Mouse (Mus musculus) layer of hippocampus, postnatal 10 days (tissue): Measurements from ENCODE around the gene Bmp7. TPM values are rescaled to one million over a fixed set of nuclear protein-coding genes. Genes with fewer than 3 reads are reported as not detected.

Experiments
- DNase-seq, 2 experiments: peaks; one replicate each; pipeline ENCODE4 v3.0.0; 2021; ENCODE audit warnings: low spot score in 2 of 2
- total RNA-seq, 2 experiments: library from RNA; stranded (reverse); gene quantifications; 2 replicates each; pipeline ENCODE4 v1.2.3; 2021

Gene Bmp7
- total RNA-seq, 2 experiments from 2014 or later = 8.1 to 11.5 TPM

DNA sequence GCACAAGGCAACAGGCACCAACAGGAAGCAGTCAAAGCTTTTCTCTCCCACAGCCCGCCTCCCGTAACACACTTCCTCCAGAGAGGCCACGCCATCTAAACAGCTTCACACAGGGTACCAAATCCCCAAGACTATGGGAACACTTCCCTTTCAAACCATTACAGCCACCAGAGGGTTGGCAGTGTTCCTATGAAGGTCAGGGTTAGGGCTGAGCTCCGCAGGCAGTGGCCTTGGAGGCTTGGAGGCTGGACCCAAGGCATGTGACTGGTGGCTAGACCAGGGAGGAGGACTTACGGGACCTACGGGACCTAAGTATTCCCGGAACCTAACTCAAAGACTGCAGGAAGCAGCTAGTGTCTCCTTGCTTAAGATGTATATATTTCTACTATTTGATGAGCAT, 80.0 kb downstream of the Bmp7 start:
- DNase-seq = no peak

DNA sequence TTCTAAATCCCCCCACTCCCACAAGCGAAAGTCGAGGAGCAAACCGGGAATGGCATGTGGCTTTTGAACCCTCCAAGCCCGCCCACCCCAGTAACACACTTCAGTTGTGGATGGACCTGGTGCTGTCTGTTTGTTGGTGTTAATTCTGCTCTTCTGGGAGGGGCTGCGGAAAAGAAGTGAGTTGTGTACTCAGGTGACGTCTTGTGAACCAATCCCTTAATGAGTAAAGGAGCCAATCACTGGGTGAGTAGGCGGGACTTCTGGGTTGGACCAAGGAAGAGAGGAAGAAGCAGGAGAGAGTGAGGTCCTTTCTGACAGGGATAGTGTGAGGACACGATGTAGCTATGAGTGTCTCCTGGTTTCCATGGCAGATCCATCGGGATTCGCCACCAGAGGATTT, 83.1 kb downstream of the Bmp7 start:
- no peak for DNase-seq

DNA sequence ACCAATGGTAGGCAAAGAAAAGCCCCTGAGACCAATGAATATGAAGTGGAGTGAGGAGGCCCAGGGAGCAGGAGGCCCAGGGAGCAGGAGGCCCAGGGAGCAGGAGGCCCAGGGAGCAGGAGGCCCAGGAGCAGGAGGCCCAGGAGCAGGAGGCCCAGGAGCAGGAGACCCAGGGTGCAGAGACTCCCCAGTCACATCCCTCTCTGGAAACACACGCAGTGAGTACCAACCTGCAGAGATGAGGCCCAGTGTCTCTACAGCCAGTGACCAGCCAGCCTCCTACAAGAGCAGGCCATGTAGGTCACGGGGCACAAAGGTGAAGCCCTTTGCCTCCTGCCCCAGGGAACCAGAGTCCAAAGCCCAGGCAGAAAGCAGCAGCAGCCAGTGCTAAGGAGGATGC, 83.6 kb downstream of the Bmp7 start:
- no peak for DNase-seq

DNA sequence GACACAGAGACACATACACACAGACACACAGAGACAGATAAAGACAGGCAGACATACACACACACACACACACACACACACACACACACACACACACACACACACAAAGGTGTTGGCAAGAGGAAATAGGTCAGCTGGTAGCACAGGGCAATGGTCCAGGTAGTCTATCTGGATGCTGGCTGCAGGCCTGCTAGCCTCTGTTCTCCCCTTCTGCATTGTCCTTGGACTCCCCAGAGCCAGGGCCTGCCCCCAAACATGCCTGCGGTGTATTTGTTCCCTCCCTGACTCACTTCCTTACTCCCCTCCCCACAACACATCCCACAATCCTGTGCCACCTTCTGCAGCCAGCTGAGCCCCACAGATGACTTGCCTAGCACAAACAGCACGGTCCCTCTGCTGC, 86.0 kb downstream of the Bmp7 start:
- DNase-seq = peak in 1 of 2 experiments; percentile 22

DNA sequence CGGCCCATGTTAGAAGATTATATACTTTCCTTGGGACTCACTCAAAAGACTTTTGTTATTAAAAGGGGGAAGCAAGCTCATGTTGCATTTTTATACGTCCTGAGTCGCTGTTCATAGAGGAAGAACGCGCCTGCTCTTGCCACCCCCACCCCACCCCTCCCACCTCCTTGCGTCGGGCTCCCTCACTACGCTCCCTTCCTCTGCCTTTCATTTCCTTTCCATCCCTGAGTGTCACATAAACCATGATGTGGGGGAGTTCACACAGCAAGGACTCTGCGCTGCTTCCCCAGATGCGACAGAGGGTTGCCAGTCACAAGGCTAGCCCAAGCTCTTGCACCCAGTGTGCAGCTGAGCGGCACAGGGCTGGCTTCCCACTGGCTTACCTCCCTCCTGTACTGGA, 88.3 kb downstream of the Bmp7 start:
- no peak for DNase-seq

DNA sequence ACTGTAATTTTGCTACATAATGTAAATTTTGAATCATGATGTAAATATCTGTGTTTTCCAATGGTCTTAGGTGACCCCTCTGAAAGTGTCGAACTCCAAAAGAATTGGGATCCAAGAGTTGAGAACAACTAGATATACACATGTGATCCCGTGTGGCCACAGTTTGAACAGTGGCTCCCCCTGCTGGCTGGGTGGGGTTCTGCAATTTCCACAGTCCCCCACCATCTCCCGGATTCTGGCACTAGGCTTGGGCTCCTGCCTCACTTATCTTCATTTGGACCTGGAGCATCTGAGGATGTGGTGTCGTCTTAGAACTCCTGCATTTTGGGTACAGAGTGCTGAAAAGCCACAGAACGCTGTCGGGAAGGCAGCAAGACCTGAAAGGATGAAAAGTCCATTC, 91.9 kb downstream of the Bmp7 start:
- peak; percentile 51 to 52 for DNase-seq

DNA sequence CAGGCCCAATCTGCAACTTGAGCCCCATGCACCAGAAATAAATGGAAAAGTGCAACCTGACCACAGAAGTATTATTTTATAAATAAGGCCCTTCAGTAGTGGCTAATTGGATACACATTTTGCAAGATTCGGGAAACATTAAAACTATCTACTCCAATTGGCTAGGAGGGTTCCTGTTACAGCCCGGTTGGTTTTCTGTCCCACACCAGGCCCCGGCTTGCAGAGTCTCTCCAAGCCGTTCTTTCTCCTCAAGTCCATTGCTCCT, 93.9 kb downstream of the Bmp7 start:
- DNase-seq = no peak

DNA sequence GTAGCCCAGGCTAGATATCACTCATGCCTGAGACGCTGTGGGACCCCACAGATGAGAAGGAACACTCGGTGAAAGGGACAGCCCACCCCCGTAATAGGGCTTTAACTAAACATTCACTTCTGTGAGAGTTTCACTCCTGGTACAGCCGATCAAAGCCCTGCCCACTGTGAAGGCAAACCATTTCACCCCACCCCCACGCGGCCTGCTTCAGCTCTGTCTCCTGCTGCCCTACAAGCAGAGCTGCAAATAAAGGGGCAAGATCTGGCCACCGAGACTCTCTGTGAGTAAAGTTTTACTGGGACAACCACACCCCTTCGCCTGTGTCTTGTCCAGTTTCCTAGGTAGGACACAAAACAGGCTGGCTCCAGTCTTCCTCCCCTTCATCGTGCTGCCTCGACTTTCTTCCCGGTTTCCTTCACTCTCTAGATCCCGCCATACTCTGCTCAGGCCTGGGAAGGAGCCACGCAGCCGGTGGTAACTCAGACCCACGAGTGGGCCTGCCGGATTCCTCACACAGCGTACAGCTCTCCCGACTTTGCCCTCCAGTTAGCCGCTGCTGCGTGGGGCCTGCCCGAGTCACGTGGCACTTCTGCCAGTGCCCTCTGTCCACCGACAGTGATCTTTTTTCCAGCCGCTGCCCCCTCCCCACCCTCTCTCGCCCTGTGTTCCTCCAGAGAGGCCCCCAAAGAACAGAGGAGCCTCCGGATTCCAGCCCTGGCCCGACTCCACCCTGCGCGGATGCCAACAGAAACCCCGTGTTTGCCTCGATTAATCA, 94.4 kb downstream of the Bmp7 start:
- DNase-seq = no peak

DNA sequence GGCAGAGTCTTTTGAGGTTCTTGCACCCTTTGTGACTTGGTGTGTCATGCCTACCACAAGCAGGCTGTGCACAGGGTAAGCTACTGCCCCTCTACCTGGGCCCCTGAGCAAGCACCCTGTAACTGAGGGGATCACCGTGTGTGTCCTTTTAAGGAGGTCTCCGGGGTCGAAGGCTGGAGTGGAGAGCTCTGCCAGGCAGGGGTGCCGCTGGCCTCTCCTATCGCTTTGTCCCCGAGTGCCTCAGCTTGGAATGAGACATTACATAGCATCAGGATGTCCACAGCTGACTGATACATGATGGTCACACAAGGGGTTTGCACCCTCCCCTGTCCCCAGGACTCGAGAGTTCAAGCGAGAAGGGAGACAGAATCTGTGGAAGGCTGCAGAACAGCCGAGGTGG, 96.2 kb downstream of the Bmp7 start:
- no peak for DNase-seq

DNA sequence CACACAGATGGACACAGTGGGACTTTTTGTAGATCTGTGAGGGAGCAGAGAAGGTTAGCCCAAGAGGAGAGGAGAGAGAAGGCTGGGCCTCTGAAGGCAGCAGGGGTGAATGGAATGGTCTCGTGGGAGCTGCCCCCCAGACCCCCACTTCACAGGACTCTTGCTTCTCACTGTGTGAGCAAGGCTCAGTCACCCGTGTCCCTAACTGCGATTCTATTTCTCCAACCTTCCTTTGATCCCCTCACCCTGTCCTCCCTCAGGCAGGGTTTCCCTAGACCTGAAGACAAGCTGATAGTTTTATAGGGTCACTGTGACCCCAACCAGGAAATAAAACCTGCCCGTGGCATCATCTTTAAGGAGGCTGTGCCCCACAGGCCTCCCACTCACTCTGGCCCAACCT, 97.8 kb downstream of the Bmp7 start:
- DNase-seq = no peak

DNA sequence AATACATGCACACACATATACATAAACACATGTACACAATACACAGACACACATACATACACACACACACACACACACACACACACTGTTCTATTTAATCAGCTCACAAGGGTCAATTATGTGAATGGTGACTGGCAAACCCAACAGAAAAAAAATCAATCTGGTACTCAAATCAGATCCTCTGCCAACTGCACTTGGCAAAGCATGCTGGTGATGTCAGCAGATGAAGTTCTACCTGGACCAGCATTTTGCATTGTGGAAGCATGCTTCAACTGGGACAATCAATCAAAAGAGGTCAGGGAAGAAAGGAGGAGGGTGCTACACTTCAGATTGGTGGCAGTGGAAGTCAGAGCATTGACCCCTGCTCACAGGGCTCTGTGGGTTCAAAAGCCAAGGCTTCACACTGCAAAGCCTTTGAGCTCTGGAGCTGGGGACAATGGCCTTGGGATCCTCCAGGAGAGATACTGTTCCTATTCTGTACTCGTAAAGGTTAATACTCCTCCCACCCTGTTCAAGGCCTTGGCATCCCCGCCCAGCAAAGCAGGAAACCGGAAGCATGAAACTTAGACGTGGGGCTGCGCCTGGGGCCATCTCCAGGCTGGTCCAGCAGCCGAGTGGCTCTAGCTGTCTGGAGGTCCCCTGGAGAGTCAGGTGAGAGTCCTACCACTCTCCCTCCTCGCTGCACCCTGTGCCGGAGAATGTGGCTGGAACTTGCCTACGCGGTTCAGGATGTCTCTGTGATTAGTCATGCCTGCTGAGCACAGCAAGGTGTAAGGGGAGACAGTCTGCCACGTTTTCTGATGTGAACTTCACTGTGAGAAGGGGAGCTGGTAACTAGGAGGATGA, 99.0 kb downstream of the Bmp7 start:
- no peak for DNase-seq

DNA sequence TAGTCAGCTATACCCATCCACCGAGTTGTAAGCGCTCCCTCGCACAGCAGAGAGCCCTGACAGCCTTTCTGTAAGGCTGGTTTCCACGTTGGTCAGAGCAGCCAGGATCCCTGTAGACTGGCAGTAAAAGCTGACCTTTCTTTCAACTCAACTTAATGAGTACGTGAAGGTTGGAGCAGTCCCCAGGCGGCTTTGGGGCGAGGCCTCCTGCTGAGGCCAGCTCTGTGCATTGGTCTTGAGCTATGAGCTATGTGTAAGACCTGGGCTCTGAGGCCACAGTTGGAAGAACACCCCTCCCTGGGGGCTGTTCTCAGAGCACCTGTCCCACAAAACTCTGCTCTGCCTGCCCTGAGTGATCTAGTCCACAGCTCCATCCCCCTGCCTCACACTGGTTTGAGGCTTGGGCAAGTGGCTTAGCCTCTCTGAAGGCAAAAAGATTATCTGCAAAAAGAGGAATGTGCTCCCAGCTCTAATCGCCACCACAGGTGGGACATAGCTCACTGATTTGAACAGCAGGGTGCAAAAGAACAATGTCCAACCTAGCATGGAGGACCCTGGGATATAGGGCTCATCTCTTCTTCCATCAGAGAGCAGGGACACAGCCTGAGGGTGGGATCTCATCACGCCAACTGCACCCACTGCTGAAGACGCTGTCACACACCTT, 100.7 kb downstream of the Bmp7 start:
- no peak for DNase-seq

DNA sequence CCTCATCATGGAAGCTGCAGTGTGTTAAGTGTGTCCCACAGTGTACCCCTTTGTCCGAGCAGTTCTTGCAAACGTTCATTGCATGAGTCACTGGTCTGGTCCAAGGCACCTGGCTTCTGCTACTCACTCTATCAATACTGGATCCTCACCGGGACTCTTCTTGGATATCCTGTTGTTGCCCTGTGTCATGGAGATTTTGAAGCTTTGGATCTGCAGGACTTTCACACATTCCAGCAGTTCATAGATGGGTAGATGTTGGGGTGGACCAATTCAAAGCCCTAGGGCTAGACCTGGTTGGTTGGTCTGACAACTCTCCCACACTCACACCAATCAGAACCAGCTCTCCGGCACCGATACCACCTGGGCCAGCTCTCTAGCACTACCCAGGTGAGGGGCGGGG, 103.6 kb downstream of the Bmp7 start:
- no peak for DNase-seq

DNA sequence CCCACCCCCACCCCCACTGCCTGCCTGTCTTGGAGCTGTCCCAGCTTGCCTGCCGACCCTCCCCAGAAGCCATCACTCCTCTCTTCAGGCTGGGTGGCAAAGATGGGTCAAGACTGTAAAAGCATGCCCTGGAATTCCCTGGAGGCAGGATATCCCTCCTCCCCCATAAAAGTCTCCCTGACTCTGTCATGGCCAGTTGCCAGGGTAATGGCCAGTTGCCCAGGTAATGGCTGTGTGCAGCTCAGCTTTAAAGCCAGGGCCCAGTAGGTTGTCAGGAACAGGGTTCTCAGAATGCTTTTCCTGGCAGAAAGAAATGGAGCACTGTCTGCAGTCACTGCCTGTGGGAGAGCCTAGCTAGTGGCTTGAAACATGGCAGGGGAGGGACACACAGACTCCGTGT, 106.9 kb downstream of the Bmp7 start:
- DNase-seq = peak; percentile 51 to 64

DNA sequence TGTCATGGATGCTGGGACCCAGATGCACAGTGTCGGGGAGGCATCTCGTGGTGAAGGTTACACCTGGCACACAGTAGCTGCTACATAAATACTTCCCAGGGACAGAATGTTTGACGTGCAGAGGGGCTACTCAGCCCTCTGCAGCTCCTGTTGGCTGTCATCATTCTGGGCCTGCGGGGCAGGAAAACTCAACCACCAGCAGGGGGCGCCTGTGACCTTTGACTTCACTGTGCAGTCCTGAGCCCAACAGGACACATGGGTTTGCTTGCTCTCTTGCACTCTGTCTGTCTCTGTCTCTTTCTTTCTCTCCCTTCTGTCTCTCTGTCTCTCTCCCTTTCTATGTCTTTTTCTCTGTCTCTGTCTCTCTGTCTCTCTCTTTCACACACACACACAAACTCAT, 108.4 kb downstream of the Bmp7 start:
- DNase-seq = peak; percentile 77 to 85

DNA sequence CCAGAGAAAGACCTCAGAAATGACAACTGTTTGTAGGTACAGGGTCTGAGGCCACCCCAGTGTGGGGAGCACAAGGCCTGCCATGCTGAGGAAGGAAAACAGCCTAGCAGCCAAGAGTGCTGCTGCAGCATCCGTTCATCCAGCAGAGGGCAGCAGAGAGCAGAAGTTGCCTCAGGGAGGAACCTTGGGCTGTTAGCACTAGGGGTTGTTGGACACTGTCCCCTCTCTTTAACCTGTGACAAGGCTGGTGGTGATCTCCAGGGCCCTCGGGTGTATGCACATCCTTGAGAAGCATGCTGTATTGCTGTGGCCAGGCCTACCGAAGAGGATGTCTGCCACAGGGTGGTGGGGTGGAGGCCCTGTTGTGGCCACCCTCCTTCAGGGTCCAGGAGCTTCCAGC, 109.0 kb downstream of the Bmp7 start:
- DNase-seq = peak; percentile 92 to 95

DNA sequence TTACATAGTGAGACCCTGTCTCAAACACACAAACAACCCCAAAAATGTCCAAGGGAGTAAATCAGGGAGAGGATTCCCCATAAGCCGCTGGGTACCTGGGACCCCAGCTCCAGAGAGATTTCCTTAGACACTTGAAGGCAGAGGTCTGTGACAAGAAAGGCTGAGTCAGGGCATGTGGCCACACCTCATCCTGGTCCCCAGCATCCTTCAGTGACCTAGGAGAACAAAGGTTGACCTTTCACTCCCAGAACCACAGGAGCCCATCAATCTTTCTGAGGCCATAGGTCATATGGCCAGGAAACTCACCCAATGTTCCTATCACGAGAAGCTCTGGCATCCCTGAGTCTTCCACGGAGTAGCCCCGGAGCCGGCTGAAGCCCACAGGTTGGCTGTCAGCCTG, 111.9 kb downstream of the Bmp7 start:
- DNase-seq = no peak

DNA sequence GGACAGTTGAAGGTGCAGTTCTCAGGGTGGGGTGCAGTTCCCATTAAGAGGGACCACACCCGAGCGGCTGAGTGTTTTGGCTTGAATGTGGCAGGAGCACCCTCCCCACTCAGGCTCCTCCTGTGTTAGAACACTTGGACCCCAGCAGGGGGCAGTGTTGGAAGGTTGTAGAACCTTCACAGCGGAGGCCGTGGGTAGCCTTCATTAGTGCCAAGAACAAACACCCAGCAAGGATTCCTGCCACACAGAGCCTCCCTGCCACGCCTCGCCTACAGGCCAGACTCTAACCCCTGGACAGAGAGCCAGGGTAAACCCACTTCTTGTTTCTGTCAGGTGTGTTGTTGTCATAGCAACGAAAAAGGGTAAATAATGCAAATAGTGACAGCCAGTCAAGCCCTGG, 112.6 kb downstream of the Bmp7 start:
- peak in 1 of 2 experiments; percentile 40 for DNase-seq

DNA sequence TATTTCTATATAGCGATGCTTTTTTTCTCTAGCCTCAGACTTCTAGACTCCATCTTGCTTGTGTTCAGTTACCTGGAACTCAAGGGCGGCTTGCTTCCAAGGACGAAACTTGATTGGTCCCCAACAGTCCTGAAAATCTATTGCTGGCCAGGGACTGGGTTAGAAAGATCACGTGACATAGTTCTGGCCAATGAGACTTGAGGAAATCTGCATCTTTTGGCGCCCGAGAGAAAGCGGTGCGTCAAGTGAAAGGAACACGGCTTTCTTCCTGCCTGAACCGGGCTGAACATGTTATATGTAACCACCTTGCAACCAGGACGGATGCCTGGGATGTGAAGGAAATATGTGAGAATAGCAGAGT, 114.4 kb downstream of the Bmp7 start:
- DNase-seq = no peak

DNA sequence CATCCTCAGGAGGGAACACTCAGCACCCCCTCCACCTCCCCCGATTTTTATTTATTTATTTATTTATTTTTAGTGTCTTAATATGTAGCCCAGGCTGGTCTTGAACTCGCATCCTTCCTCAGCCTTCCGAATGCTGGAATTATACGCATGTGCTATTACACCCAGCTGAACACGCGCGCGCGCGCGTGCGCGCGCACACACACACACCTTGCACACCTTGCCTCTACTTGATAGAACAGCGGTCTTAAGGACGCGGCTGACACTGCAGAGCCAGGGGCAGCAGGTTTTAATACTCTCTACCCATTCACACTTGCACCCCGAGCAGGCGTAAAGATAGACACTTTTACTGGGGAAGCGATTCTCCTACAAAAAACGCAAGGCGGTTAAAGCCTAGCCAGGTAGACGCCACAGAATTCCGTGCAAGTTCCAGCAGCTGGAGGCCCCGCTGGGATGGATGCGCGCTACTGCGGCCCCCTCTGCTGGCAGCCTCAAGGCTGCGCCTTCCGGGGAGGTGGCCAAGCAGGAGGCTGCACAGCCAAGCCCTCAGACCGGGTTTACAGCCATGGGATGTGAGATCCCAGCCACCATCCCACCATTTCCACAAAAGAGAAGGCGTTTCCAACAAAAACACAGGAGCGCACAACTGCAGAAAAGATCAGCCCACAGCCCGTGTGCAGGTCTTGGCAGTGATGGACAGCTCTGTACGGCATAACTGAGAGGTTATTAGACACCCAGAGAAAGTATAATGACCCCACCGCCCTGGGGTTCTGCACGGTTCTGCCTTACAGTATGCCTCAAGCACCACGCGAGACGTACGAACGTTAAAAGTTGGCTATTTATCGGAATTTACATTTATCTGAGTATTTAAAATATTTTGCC, 115.0 kb downstream of the Bmp7 start:
- DNase-seq = peak; percentile 73 to 80

DNA sequence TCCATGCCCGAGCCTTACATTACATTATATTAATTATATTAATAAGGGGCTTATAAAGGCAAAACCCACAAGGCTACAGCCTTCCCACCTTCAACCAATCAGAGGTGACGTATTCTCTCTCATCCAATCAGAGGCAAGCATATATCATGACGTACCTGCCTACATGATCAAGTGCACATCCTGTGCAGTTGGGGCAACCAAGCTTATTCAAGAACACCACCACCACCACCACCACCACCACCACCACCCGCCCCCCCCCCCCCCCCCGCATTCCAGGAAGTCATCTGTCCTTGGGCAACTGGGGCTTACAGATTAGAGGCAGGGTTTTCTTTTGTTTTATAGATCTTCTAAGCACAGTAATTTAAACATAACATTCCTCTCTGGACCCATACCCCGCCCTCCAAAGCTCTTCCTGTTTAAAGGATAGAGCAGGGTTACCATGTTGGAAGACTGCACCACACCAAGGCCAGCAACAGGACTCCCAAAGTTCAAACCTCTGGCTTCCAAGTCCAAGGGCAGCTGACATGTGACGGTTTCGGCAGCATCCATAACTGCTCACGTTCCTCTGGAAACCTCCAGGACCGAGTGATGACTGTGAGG, 121.4 kb downstream of the Bmp7 start:
- DNase-seq = no peak
